Mouse (Mus musculus) megakaryocyte-erythroid progenitor cell, adult 5-6 weeks (primary cell): ENCODE results near the gene Smc6. TPM values are rescaled to one million over a fixed set of nuclear protein-coding genes. Genes with fewer than 3 reads are reported as not detected.

Experiments
- ATAC-seq: replicated peaks from 2 replicates; pipeline ENCODE4 v1.8.0; 2016; ENCODE audit warnings: mild to moderate bottlenecking, inconsistent platforms; ENCODE audit not compliant: severe bottlenecking, poor library complexity, low FRiP score, low TSS enrichment
- total RNA-seq, 2 experiments: library from RNA; stranded (forward) in 1 of 2; stranded (reverse) in 1 of 2; fragments of 200-1000, 215-1000 nt in 1 of 2; fragments of >200 nt in 1 of 2; fragmentation: Nextera tagmentation in 1 of 2; gene quantifications; 2 replicates each; pipeline ENCODE4 v1.2.3; 2014 to 2017

Smc6 gene
- total RNA-seq (2014; fragmentation: Nextera tagmentation) (55.9 and 85.4 TPM in 2 replicates), total RNA-seq (2017) (108 and 145 TPM in 2 replicates)

DNA sequence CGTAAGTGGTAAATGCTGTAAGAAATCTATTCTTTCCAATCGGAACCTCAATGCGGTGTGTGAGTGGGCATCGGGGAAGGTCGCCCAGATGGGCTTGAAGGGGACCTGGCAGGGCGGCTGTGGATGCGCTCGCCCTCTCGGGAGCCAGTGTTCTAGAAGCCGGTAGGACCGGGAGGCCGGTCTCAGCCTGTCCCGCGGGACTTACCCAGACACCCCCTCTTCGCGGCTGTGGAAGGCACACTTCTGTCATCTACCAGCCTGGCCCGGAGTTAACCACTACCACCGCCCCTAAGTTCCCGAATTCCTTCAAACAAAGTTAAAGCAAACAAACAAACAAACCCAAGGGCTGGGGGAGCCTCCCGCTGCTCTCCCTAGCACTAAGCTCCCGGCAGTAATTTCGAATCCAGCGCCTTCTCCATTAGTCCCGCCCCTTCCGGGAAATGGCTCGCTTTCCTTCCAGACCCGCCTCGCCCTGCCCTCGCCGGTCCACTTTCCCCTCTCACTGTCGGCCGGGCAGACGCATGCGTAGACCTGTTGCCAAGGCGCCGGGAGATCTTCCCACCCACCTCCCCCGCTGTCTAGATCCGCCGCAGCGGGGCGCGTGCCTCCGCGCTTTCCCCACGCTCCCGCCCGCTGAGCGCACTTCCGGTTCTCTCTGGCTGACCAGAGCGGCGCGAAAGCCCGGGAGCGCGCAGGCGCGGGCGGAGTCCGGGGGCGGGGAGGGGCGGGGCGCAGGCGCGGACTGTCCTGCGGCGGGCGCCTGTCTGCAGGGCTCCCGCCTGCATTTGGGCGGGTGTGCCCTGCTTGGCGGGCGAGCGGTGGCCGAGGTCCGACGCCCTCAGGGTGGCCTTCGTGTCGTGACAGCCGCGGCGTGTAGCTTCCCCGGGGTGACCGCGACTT, at the start of gene Smc6, which contains the start of gene Gen1:
Smc6 (plus strand) TSS at position 505 of the 900 bp plus-strand sequence.
Gen1 (minus strand) TSS at position 420 of the 900 bp plus-strand sequence.
- peak; percentile 96 for ATAC-seq

DNA sequence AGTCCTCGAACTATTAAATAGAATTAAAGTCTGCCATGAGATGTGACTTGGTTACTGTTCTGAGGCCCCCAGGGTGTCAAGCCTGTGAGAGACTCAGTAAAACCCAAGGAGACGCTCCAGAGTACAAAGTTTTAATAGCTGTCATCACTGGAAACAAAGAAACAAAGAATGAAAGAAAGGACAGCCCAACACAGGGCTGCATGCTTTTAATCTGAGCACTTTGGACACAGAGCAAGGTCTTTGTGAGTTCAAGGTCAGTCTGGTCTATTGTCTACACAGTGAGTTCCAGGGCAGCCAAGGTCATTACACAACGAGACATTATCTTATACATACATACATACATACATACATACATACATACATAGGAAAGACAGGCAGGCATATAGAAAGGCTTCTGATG, 49.2 kb upstream of the Smc6 start:
- ATAC-seq, result no peak

DNA sequence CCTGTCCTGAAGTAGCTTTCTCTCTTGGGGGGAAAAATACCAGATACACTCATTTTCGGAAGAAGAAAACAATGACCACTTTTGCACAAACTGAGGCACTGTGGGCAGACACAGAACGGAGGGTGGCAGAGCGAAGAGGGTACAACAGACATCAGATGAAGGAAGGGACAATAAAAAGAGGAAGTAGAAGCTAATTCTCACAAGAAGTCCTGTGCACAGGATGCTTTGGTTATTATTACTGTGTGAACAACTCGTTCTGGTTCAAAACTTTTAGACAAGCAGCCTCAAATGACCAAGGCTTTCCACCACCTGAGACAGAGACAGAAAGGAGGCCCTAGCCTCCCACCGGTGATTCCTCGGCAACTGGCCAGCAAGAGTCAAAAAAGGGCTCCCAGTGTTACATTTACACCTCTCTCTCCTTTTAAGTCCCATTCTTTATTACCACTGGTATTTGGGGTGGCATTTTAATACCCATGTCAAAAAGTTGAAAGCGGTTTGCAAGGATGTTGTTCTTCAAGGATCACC, 47.9 kb upstream of the Smc6 start:
- ATAC-seq, result no peak

DNA sequence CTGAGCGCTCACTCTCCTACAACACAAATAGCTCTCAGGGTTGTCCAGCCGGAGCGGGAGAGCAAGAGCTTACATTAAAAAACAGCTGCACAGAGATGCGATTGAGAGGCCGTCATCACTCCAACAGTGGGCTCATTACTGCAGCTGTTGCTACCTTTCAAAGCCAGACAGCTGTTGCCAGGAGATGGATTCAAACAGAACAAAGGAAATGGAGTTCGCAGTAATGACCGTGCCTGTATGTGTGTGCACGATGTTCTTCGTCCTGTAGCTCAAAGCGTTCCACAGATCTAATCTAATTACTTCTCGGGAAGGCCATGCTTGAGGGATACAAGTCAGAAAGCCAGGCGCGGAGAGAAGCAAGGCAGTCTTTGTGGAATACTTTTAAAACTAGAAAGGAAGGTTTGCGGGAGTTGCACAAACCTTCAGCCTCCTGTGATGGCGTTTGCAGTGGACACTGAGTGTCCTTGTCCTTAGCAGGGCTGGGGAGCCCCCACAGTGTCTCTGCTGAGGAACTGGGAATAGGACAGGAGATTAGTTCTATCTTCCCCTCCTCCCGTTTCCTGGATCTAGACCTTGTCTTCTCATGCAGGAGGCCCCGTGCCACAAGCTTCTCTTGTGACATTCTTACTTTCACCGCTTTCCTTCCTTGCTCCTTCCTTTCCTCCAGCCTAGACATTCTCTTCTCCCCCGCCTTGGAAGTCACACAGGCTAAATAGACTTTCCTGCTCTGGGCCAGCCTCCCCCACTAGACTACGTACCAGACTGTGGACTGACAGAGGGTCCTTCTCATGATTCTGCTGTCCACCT, 44.0 kb upstream of the Smc6 start:
- ATAC-seq, result no peak

DNA sequence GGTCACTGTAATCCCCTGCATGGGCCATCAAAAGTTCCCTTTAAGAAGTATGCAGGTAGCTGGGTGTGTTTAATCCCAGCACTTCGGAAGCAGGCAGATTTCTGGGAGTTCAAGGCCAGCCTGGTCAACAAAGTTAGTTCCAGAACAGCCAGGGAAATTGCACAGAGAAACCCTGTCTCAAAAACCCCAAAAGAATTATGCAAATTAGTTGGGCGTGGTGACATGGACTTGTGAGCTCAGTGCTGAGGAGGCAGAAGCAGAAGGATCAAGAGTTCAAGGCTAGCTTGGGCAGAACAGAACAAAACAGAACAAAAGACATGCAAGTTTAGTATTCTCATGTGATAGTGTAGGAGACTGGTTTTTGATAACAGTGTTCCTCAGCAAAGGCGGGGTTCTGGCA, 43.1 kb upstream of the Smc6 start:
- no peak for ATAC-seq

DNA sequence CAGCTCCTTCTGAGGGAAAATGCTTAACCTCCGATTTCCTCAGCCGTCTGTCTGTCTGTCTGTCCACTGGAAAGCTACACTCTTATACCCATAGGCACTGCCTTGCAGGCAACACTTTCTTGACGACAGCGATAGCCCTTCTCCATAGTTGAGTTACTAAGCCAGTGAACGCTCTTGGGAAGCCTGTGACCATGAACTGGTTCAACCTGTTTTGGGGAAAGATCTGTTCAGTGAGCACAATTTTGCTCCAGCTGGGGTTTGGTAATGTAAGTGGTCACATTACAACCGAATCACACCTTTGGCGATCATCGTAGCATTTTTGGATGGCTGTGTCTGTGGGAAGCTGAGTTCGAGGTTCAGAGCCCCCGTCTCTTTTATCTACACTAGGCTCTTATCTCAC, 42.6 kb upstream of the Smc6 start:
- no peak for ATAC-seq

DNA sequence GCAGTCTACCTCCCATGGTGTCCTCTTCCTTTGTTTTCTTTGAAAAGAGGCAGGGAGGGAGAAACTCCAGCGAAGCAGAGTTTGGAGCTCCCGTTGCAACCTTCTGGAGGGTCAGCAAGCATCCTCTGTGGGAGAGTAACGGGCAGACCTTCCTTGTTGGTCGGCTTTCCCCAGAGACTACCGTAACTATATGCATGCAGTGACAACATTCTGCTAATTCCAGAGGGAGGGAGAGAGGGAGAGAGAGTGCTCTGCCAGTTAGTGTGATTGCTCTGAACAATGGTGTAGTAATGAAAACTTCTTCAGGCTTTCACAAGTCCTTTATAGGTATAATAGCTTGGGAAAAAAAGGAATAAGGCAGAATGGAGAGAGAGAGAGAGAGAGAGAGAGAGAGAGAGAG, 41.0 kb upstream of the Smc6 start:
- ATAC-seq, result no peak

DNA sequence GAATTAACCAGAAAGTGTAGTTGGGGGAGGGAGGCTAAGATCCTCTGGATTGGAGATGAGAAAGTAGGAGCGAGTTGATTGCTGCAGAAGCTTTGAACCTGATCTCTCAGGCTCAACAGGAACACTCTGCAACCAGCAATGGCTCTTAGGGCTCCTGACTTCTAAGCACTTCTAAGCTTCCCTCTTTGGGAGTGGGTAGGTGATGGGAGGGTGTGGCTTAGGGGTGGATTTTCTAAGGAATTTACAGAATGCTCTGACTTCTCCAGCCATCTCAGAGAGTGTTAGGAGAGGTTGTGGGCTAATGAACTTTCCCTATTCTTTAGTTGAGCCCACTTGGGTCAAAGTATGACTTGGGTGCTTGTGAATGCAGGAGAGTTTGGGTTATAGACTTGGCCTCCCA, 39.6 kb upstream of the Smc6 start:
- no peak for ATAC-seq

DNA sequence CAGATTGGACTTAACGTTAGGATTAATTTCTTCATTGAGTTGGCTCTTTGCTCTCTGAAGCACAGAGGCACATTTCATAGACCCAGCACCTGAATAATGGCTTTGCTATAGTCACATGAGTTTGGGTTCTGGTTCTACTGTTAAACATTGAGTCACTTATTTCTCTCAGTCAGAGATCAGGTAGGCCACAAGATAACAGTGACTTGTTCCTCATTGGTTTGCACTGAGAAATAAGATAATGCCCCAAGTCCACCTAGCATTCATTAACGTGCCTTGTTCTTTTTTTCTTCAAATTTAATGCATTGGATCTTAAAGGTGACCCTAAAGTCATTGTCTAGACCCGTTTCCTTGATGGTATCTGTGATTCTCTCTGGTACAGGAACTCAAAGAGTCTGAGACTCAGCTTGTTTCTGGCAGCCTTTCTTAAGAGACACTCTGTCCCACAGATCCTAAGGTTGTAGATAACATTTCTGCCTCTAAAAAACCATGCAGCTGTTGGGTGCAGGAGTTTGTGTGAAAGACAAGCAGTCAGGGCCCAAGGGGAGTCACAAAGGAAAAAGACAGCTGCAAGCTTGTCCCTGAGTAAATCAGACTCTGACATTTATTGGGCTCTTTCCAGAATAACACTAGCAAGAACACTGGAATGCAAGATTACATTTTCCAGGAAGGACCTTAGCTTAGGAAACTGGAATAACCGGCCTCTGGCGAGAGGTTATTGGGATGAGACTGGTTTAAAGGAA, 39.0 kb upstream of the Smc6 start:
- no peak for ATAC-seq

DNA sequence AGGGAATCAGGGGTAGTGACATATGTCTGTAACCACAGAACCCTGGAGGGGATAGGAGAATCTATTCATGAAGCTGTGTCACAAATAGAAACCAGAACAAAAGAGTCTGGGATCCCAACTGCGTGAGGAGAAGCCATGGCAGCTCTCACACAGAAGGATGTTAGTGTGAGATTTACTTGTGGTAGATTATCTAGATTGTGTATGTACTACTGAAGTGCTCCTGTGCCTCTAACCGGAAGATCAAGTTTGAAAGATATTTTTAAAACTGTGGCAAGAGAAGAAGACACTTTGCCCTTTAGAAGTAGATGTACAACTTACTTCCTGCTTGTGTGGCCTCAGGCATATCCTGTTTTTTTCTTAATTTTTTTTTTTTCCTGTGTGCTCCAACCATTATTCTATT, 35.4 kb upstream of the Smc6 start:
- ATAC-seq, result no peak

DNA sequence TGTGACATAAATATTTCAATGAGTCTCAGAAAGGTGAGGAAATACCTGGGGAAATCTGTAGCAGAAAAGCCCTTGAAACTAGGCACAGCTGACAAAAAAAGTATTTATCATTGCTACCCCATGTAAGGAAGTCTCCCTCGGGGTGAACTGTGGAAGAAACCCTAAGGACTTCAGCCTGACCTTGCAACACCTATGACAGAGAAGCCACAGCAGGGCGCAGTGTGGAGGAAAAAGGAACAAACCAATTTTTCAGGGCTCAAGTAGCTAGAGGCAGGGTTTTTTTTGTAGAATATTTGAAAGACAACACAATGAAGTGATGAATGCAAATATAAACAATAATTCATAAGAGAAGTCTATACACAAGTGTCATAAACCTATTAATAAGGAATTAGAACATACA, 29.7 kb upstream of the Smc6 start:
- ATAC-seq, result no peak

DNA sequence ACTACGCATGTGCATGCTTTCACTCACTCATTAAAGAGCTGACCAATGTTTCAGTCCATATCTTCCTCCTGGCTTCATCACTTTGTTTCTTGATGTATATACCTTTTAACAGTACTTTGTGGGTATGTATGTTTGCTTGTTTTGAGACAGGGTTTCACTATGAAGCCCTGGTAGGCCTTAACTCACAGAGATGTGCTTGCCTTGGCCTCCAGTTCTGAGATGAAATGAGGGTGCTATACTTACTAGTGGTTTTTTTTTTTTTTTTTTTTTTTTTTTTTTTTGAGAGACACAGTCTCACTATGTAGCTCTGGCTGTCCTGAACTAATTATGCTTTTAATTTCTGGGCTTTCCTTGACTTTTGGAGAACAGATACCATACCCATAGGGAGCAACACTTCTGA, 18.2 kb upstream of the Smc6 start:
- no peak for ATAC-seq

DNA sequence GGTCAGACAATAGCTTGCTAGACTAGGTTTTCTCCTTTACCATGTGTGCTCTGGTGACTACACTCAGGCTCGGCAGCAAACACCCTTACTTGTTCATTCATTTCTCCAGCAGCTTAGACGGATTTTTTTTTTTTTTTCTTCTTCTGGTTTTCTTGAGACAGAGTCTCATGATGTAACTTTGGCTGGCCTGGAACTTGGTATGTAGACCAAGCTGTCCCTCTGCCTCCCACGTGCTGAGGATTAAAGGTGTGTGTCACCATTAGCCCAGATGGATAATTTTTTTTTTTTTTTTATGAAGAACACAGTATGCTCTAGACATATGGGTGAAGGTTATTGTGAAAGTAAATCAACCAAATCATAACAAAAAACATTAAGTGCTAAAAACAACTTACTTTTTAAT, 15.4 kb upstream of the Smc6 start:
- no peak for ATAC-seq

DNA sequence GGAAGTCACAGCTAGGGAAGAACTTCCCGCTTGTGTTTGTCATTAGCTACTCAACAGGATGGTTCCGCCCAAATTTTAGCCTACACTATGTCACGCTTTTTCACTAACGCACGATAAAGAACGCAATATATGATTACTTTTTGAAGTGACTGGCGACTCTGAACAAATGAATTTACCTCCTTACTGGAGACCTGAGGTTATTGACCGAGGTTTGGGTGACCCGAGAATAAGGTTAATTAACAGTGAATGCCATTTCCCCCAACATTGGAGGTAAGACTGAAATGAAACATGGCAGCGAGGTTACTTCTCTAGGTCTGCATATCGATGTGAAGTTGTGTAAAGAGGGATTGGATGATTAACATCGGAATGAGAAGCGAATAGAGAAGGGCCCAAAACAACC, 791 bp upstream of the Smc6 start:
- ATAC-seq, result no peak

DNA sequence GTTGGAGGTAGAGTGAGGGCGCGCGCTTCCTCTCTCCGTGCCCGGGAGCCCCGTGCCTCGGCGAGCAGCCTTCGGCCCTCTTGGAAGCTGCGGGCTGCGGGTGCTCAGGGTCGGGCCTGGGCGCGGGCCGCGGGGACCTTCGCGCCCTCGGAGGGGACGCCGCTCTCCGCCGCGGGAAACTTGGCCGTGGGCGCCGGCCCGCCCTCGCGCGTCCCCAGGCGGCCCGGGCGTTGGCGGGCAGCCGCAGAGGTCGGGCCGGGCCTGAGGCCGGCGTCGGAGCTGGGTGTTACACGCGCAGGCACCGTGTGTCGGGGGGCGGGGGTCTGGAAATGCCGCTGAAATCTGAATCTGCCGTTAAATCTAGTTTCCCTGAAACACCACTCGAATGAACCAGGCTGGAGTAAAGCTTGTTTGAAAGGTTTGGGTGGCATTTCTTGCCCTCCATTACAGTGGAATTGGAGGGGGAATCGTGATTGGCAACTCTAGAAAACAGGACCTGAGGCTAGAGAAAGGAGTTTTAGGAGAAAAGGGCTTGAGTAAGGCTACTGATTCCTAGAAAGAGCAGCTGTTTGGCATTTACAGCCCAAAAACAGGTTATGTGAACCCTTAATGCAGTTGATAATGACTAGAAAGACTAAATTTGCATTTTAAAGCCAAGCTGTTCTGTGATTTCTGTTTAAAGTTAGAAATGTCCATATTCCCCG, 748 bp downstream of the Smc6 start:
- no peak for ATAC-seq

DNA sequence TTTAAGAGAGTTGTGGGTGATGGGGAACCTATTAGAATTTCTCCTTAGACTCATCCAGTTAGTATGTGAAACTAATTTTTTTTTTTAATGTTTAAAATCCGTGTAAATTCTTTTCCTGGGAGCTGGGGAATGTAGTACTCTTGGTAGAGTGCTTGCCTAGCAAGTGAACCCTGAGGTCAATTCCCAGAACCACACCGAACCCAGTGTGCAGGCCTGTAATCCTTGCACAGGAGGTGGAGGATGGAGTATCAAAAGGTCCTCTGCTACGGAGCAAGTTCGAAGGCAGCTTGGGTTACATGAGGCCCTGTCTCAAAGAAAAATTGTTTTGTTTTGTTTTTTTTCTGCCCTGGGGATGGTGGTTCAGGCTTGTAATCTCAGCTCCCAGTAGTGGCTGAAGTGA, 1.3 kb downstream of the Smc6 start:
- no peak for ATAC-seq

DNA sequence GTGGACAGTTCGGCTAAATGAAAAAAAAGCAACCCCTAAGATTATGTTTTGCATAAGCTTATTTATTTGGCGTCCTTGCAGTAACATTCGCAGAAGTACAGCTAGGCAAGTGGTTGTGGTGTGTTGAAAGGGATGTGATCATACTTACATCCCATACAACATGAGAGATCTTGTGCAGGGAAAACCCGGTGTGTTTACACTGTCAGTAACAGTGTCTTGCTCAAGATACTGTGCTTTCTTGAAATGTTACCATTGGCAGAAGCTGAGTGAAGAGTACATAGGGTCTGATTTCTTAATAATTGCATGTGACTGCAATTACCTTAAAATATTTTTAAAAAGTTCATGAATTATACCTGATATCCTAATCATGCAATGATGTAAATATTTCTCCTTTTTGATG, 6.9 kb downstream of the Smc6 start:
- no peak for ATAC-seq

DNA sequence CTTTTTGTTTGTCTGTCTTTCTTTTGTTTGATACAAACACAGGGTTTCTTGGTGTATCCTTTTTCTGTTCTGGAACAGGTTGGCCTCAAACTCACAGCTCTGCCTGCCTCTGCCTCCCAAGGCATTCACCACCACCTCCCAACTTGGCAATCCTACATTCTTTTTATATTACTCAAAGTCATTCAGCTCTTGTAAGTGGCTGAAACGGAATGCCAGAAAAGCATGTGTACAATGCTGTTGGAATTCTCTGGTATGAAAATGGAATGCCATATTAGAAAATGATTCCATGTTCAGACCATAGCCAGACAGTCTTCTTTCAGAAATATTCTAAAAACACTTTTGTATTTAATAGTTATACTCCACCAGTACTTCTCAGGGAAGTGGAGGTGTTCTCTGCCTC, 7.5 kb downstream of the Smc6 start:
- no peak for ATAC-seq

DNA sequence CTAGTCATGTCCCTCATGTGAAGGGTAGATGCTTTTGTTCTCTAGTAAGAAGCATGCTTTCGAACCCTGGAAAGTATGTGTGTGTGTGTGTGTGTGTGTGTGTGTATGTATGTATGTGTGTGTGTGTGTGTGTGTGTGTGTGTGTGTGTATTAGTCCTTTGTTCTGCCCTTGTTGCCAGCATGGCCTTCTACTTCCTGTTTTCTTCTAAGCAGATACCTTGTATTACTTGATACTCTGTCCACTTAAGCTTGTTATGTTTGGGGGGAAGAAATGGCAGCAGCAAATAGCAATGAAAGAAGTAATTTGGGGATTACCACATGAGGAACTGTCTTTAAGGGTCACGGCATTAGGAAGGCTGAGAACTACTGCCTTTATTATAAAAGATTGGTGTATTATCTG, 10.9 kb downstream of the Smc6 start:
- ATAC-seq, result no peak
